Mouse (Mus musculus) kidney, adult 10 weeks (tissue): ENCODE results near the gene Pygm. TPM values are rescaled to one million over a fixed set of nuclear protein-coding genes. Genes with fewer than 3 reads are reported as not detected.

Source experiments
- polyA plus RNA-seq: library from polyadenylated mRNA; stranded (reverse); fragments of 350-450 nt; fragmentation: Illumina TruSeq; extraction: RNeasy Lipid Tissue Mini Kit (QIAGEN cat#74804); gene quantifications from one replicate; pipeline ENCODE4 v1.2.3, GENCODE M21; 2014; ENCODE audit warnings: low read depth, low replicate concordance

The Pygm gene
- 4.2 TPM for polyA plus RNA-seq

GRCm38 (mm10) chr19:6384128-6384527, at the start of gene Pygm:
Gene Pygm, plus strand, starts transcription at chr19:6384399.

GRCm38 (mm10) chr19:6334673-6335457, 49.3 kb upstream of the Pygm start, which contains the start of gene Men1:
Gene Men1, plus strand, starts transcription at chr19:6334979.

GRCm38 (mm10) chr19:6340524-6341452, 43.4 kb upstream of the Pygm start, which contains the start of gene Map4k2:
Gene Map4k2, plus strand, starts transcription at chr19:6341135.

GRCm38 (mm10) chr19:6363411-6364240, 20.6 kb upstream of the Pygm start, which contains the start of gene Sf1:
Gene Sf1, plus strand, starts transcription at chr19:6363690.

GRCm38 (mm10) chr19:6399285-6400095, 15.3 kb downstream of the Pygm start, which contains the start of gene Rasgrp2:
Gene Rasgrp2, plus strand, starts transcription at chr19:6399340.

GRCm38 (mm10) chr19:6418233-6418879, 34.2 kb downstream of the Pygm start, which contains the start of gene Nrxn2:
Gene Nrxn2, plus strand, starts transcription at chr19:6418731.

Other genes starting within 250 kb of the Pygm start
- gene Batf2, start 243.4 kb upstream of the Pygm start, polyA plus RNA-seq, result not detected
- gene Arl2, start 242.9 kb upstream of the Pygm start, polyA plus RNA-seq, result 0.49 TPM
- gene Majin, start 200.0 kb upstream of the Pygm start, polyA plus RNA-seq, result not detected
- not detected for gene Gpha2, start 158.0 kb upstream of the Pygm start, polyA plus RNA-seq
- 0.57 TPM for gene Ppp2r5b, start 148.5 kb upstream of the Pygm start, polyA plus RNA-seq
- not detected for gene Atg2a, start 142.7 kb upstream of the Pygm start, polyA plus RNA-seq
- 15.1 TPM for gene Ehd1, start 107.7 kb upstream of the Pygm start, polyA plus RNA-seq
- gene Cdc42bpg, start 77.9 kb upstream of the Pygm start, polyA plus RNA-seq, result 3.2 TPM
- 4.2 TPM for gene Men1, start 49.4 kb upstream of the Pygm start, polyA plus RNA-seq
- gene Map4k2, start 43.3 kb upstream of the Pygm start, polyA plus RNA-seq, result 5.5 TPM
- 77.9 TPM for gene Sf1, start 20.7 kb upstream of the Pygm start, polyA plus RNA-seq
- 3.5 TPM for gene Rasgrp2, start 14.9 kb downstream of the Pygm start, polyA plus RNA-seq
- gene Nrxn2, start 34.3 kb downstream of the Pygm start, polyA plus RNA-seq, result not detected
- 48.4 TPM for gene Slc22a12, start 158.6 kb downstream of the Pygm start, polyA plus RNA-seq